Mouse (Mus musculus): Measurements from ENCODE around the gene Prlr. TPM values are rescaled to one million over a fixed set of nuclear protein-coding genes. Genes with fewer than 3 reads are reported as not detected.
A peak's percentile ranks its signal among the peaks of the same experiment; 100 is the strongest.

Gene Prlr
- polyA plus RNA-seq, 1 experiment from 2014 or later, result 2.7 TPM

GRCm38 (mm10) chr15:10235977-10236376, 58.9 kb downstream of the Prlr start:
- Histone ChIP-seq H3K27ac (replicated peaks in 1 of 2; ENCODE audit: control insufficient read depth in 1 of 2, insufficient read depth in 1 of 2, low read depth in 2 of 2, low read length in 2 of 2) (no peak overlapping the region), H3K9me3 (ENCODE audit: control insufficient read depth, low read length) (no peaks in the 10 kb centered on the region), H3K4me1 (ENCODE audit: control insufficient read depth in 2 of 2, insufficient read depth in 2 of 2, low read length in 2 of 2) (no peaks in the 10 kb centered on the region), H3K4me2 (ENCODE audit: low read length) (no peak overlapping the region), H3K4me3 (ENCODE audit: control insufficient read depth in 1 of 2, insufficient read depth in 1 of 2, low read depth in 1 of 2, low read length in 2 of 2) (no peak overlapping the region), H3K36me3 (ENCODE audit: control insufficient read depth, insufficient read depth, low read length) (no peaks in the 10 kb centered on the region), H3K9ac (ENCODE audit: low read length) (no peak overlapping the region), H3K27me3 (ENCODE audit: control insufficient read depth, insufficient read depth, low read length) (no peaks in the 10 kb centered on the region)
- ATAC-seq (ENCODE audit: insufficient number of reproducible peaks, insufficient read depth, low FRiP score, low read depth), result no peak
- WGBS, result 81% methylated on average over 5 of the region's 5 CpGs

- no peaks in the 10 kb centered on the region for H3K9me3 ChIP-seq (ENCODE audit: control insufficient read depth, low read length)
- H3K4me3 ChIP-seq (ENCODE audit: control insufficient read depth in 1 of 2, insufficient read depth in 1 of 2, low read depth in 1 of 2, low read length in 2 of 2), result no peak overlapping the region
- no peak for ATAC-seq (ENCODE audit: insufficient number of reproducible peaks, insufficient read depth, low FRiP score, low read depth)
- no peak overlapping the region for H3K4me2 ChIP-seq (ENCODE audit: low read length)
- no peak overlapping the region for H3K9ac ChIP-seq (ENCODE audit: low read length)
- no peak overlapping the region for H3K27ac ChIP-seq (replicated peaks in 1 of 2; ENCODE audit: control insufficient read depth in 1 of 2, insufficient read depth in 1 of 2, low read depth in 2 of 2, low read length in 2 of 2)
- WGBS, result 87% methylated on average over 3 of the region's 3 CpGs
- no peaks in the 10 kb centered on the region for H3K27me3 ChIP-seq (ENCODE audit: control insufficient read depth, insufficient read depth, low read length)
- no peaks in the 10 kb centered on the region for H3K4me1 ChIP-seq (ENCODE audit: control insufficient read depth in 2 of 2, insufficient read depth in 2 of 2, low read length in 2 of 2)
- H3K36me3 ChIP-seq (ENCODE audit: control insufficient read depth, insufficient read depth, low read length), result no peaks in the 10 kb centered on the region
Observed at GRCm38 (mm10) chr15:10236812-10237211, 59.8 kb downstream of the Prlr start.

DNA sequence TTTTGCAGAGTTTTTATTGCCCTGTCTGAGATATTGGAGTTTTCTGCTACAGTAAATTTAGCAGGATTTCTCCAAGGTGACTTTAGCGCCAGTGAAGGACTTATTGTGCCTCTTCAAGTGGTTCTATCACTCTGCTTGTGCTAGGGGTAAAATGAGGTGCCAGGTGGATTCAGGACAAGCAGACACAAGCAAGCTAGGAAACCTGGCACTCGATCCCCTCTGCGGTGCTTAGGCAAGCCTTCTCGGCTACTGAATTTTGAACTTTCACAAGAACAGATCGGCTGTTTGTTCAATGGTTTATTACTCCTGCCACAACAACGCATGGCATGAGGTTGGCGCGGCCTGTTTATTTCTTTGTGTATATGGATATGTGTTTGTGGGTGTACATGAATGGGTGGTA, 61.4 kb downstream of the Prlr start:
- no peak overlapping the region for H3K4me3 ChIP-seq (ENCODE audit: control insufficient read depth in 1 of 2, insufficient read depth in 1 of 2, low read depth in 1 of 2, low read length in 2 of 2)
- 85% methylated on average over 8 of the region's 8 CpGs for WGBS
- H3K4me2 ChIP-seq (ENCODE audit: low read length), result no peak overlapping the region
- no peaks in the 10 kb centered on the region for H3K4me1 ChIP-seq (ENCODE audit: control insufficient read depth in 2 of 2, insufficient read depth in 2 of 2, low read length in 2 of 2)
- no peak overlapping the region for H3K9ac ChIP-seq (ENCODE audit: low read length)
- no peaks in the 10 kb centered on the region for H3K27me3 ChIP-seq (ENCODE audit: control insufficient read depth, insufficient read depth, low read length)
- H3K27ac ChIP-seq (replicated peaks in 1 of 2; ENCODE audit: control insufficient read depth in 1 of 2, insufficient read depth in 1 of 2, low read depth in 2 of 2, low read length in 2 of 2), result no peak overlapping the region
- no peaks in the 10 kb centered on the region for H3K36me3 ChIP-seq (ENCODE audit: control insufficient read depth, insufficient read depth, low read length)
- no peaks in the 10 kb centered on the region for H3K9me3 ChIP-seq (ENCODE audit: control insufficient read depth, low read length)
- no peak for ATAC-seq (ENCODE audit: insufficient number of reproducible peaks, insufficient read depth, low FRiP score, low read depth)

- Histone ChIP-seq H3K27me3 (ENCODE audit: control insufficient read depth, insufficient read depth, low read length) (no peaks in the 10 kb centered on the region), H3K4me1 (ENCODE audit: control insufficient read depth in 2 of 2, insufficient read depth in 2 of 2, low read length in 2 of 2) (no peaks in the 10 kb centered on the region), H3K4me2 (ENCODE audit: low read length) (no peak overlapping the region), H3K36me3 (ENCODE audit: control insufficient read depth, insufficient read depth, low read length) (no peaks in the 10 kb centered on the region), H3K9me3 (ENCODE audit: control insufficient read depth, low read length) (no peaks in the 10 kb centered on the region), H3K27ac (replicated peaks in 1 of 2; ENCODE audit: control insufficient read depth in 1 of 2, insufficient read depth in 1 of 2, low read depth in 2 of 2, low read length in 2 of 2) (no peak overlapping the region), H3K4me3 (ENCODE audit: control insufficient read depth in 1 of 2, insufficient read depth in 1 of 2, low read depth in 1 of 2, low read length in 2 of 2) (no peak overlapping the region), H3K9ac (ENCODE audit: low read length) (no peak overlapping the region)
- ATAC-seq (ENCODE audit: insufficient number of reproducible peaks, insufficient read depth, low FRiP score, low read depth), result no peak
- WGBS, result 81% methylated on average over 5 of the region's 5 CpGs
Observed at GRCm38 (mm10) chr15:10240228-10240795, 63.3 kb downstream of the Prlr start.

GRCm38 (mm10) chr15:10242250-10242649, 65.2 kb downstream of the Prlr start:
- no peaks in the 10 kb centered on the region for H3K4me1 ChIP-seq (ENCODE audit: control insufficient read depth in 2 of 2, insufficient read depth in 2 of 2, low read length in 2 of 2)
- no peaks in the 10 kb centered on the region for H3K27me3 ChIP-seq (ENCODE audit: control insufficient read depth, insufficient read depth, low read length)
- H3K4me3 ChIP-seq (ENCODE audit: control insufficient read depth in 1 of 2, insufficient read depth in 1 of 2, low read depth in 1 of 2, low read length in 2 of 2), result no peak overlapping the region
- no peaks in the 10 kb centered on the region for H3K9me3 ChIP-seq (ENCODE audit: control insufficient read depth, low read length)
- no peaks in the 10 kb centered on the region for H3K36me3 ChIP-seq (ENCODE audit: control insufficient read depth, insufficient read depth, low read length)
- no peak for ATAC-seq (ENCODE audit: insufficient number of reproducible peaks, insufficient read depth, low FRiP score, low read depth)
- no peak overlapping the region for H3K9ac ChIP-seq (ENCODE audit: low read length)
- H3K4me2 ChIP-seq (ENCODE audit: low read length), result no peak overlapping the region
- no peak overlapping the region for H3K27ac ChIP-seq (replicated peaks in 1 of 2; ENCODE audit: control insufficient read depth in 1 of 2, insufficient read depth in 1 of 2, low read depth in 2 of 2, low read length in 2 of 2)

DNA sequence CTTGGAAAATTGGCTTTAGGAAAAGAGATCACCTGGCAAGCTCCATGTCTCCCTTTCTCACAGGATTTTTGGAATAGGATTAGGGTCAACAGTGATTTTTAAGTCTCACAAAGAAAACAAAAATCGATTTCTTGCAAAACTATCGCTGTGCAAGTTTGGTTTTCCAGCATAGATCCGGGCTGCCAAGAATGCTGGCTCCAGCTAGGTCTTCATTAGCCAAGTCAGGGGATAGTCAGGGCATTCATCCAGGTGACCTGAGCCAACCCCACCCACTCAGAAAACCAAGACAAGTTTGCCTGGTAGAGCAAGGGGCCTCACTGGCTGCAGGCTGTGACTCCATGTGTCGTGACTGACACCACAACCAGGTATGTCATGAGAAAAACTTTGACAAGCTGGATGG, 72.2 kb downstream of the Prlr start:
- 82% methylated on average over 4 of the region's 4 CpGs for WGBS
- no peak overlapping the region for H3K27ac ChIP-seq (replicated peaks in 1 of 2; ENCODE audit: control insufficient read depth in 1 of 2, insufficient read depth in 1 of 2, low read depth in 2 of 2, low read length in 2 of 2)
- ATAC-seq (ENCODE audit: insufficient number of reproducible peaks, insufficient read depth, low FRiP score, low read depth), result no peak
- no peak overlapping the region for H3K4me3 ChIP-seq (ENCODE audit: control insufficient read depth in 1 of 2, insufficient read depth in 1 of 2, low read depth in 1 of 2, low read length in 2 of 2)
- no peak overlapping the region for H3K4me2 ChIP-seq (ENCODE audit: low read length)
- H3K4me1 ChIP-seq (ENCODE audit: control insufficient read depth in 2 of 2, insufficient read depth in 2 of 2, low read length in 2 of 2), result peaks cover 0 to 3% of the 10 kb centered on the region in 2 experiments; a peak in 1 of 4 replicates
- no peaks in the 10 kb centered on the region for H3K27me3 ChIP-seq (ENCODE audit: control insufficient read depth, insufficient read depth, low read length)
- H3K9me3 ChIP-seq (ENCODE audit: control insufficient read depth, low read length), result no peaks in the 10 kb centered on the region
- H3K36me3 ChIP-seq (ENCODE audit: control insufficient read depth, insufficient read depth, low read length), result no peaks in the 10 kb centered on the region
- no peak overlapping the region for H3K9ac ChIP-seq (ENCODE audit: low read length)

GRCm38 (mm10) chr15:10250784-10251183, 73.7 kb downstream of the Prlr start:
- no peaks in the 10 kb centered on the region for H3K36me3 ChIP-seq (ENCODE audit: control insufficient read depth, insufficient read depth, low read length)
- H3K9me3 ChIP-seq (ENCODE audit: control insufficient read depth, low read length), result no peaks in the 10 kb centered on the region
- H3K27me3 ChIP-seq (ENCODE audit: control insufficient read depth, insufficient read depth, low read length), result no peaks in the 10 kb centered on the region
- no peak for ATAC-seq (ENCODE audit: insufficient number of reproducible peaks, insufficient read depth, low FRiP score, low read depth)
- WGBS, result 70% methylated on average over 6 of the region's 6 CpGs
- H3K4me1 ChIP-seq (ENCODE audit: control insufficient read depth in 2 of 2, insufficient read depth in 2 of 2, low read length in 2 of 2), result peaks cover 0 to 3% of the 10 kb centered on the region in 2 experiments; a peak in 1 of 4 replicates
- H3K27ac ChIP-seq (replicated peaks in 1 of 2; ENCODE audit: control insufficient read depth in 1 of 2, insufficient read depth in 1 of 2, low read depth in 2 of 2, low read length in 2 of 2), result no peak overlapping the region
- no peak overlapping the region for H3K4me2 ChIP-seq (ENCODE audit: low read length)
- H3K4me3 ChIP-seq (ENCODE audit: control insufficient read depth in 1 of 2, insufficient read depth in 1 of 2, low read depth in 1 of 2, low read length in 2 of 2), result no peak overlapping the region
- no peak overlapping the region for H3K9ac ChIP-seq (ENCODE audit: low read length)

- Histone ChIP-seq H3K4me3 (ENCODE audit: control insufficient read depth in 1 of 2, insufficient read depth in 1 of 2, low read depth in 1 of 2, low read length in 2 of 2) (no peak overlapping the region), H3K27ac (replicated peaks in 1 of 2; ENCODE audit: control insufficient read depth in 1 of 2, insufficient read depth in 1 of 2, low read depth in 2 of 2, low read length in 2 of 2) (peak overlapping the region in 1 of 2 experiments; percentile 45; a peak in 2 of 4 replicates), H3K9me3 (ENCODE audit: control insufficient read depth, low read length) (no peaks in the 10 kb centered on the region), H3K4me1 (ENCODE audit: control insufficient read depth in 2 of 2, insufficient read depth in 2 of 2, low read length in 2 of 2) (peaks cover 0 to 3% of the 10 kb centered on the region in 2 experiments; a peak in 1 of 4 replicates), H3K9ac (ENCODE audit: low read length) (no peak overlapping the region), H3K4me2 (ENCODE audit: low read length) (no peak overlapping the region), H3K27me3 (ENCODE audit: control insufficient read depth, insufficient read depth, low read length) (no peaks in the 10 kb centered on the region), H3K36me3 (ENCODE audit: control insufficient read depth, insufficient read depth, low read length) (no peaks in the 10 kb centered on the region)
- ATAC-seq (ENCODE audit: insufficient number of reproducible peaks, insufficient read depth, low FRiP score, low read depth), result no peak
- 17% methylated on average over 1 of the region's 1 CpGs for WGBS
Observed at GRCm38 (mm10) chr15:10252526-10252925, 75.5 kb downstream of the Prlr start.
